Mouse (Mus musculus): ENCODE data around the gene Trim52.
"Not testable (repeated sequence)": the region's sequence is repeated elsewhere in the genome, so short reads cannot be mapped to it uniquely, and the experiment has no call there.

Gene Trim52

GRCm38 (mm10) chr14:106105980-106106379, at the start of gene Trim52:
TSS of gene Trim52 (plus strand) at chr14:106106198.
- peak in 1 of 2 experiments; percentile 12 for DNase-seq (ENCODE audit: low spot score in 2 of 2)

GRCm38 (mm10) chr14:106072608-106073007, 33.4 kb upstream of the Trim52 start:
- no peak for DNase-seq (ENCODE audit: low spot score in 2 of 2)

GRCm38 (mm10) chr14:106075181-106076064, 30.6 kb upstream of the Trim52 start:
- DNase-seq (ENCODE audit: low spot score in 2 of 2) = no peak

- no peak for DNase-seq (ENCODE audit: low spot score in 2 of 2)
These were observed 17.4 kb upstream of the Trim52 start for GRCm38 (mm10) chr14:106088480-106089037.

GRCm38 (mm10) chr14:106096816-106097215, 9.2 kb upstream of the Trim52 start:
- DNase-seq (ENCODE audit: low spot score in 2 of 2) = no peak

GRCm38 (mm10) chr14:106100858-106101257, 5.1 kb upstream of the Trim52 start:
- no peak for DNase-seq (ENCODE audit: low spot score in 2 of 2)

GRCm38 (mm10) chr14:106106425-106106824, 427 bp downstream of the Trim52 start:
- no peak for DNase-seq (ENCODE audit: low spot score in 2 of 2)

- no peak for DNase-seq (ENCODE audit: low spot score in 2 of 2)
These were observed 13.4 kb downstream of the Trim52 start for GRCm38 (mm10) chr14:106119371-106119770.

- no peak for DNase-seq (ENCODE audit: low spot score in 2 of 2)
These were observed 30.3 kb downstream of the Trim52 start for GRCm38 (mm10) chr14:106136272-106136671.

- no peak for DNase-seq (ENCODE audit: low spot score in 2 of 2)
These were observed 45.2 kb downstream of the Trim52 start for GRCm38 (mm10) chr14:106151188-106151587.

- DNase-seq (ENCODE audit: low spot score in 2 of 2) = no peak
These were observed 49.0 kb downstream of the Trim52 start for GRCm38 (mm10) chr14:106154879-106155576.

- no peak for DNase-seq (ENCODE audit: low spot score in 2 of 2)
These were observed 50.5 kb downstream of the Trim52 start for GRCm38 (mm10) chr14:106156533-106156932.

GRCm38 (mm10) chr14:106162331-106162730, 56.3 kb downstream of the Trim52 start:
- DNase-seq (ENCODE audit: low spot score in 2 of 2) = no peak

- DNase-seq (ENCODE audit: low spot score in 2 of 2) = no peak
These were observed 57.2 kb downstream of the Trim52 start for GRCm38 (mm10) chr14:106163196-106163595.

- not testable (repeated sequence) for DNase-seq (ENCODE audit: low spot score in 2 of 2)
These were observed 57.9 kb downstream of the Trim52 start for GRCm38 (mm10) chr14:106163933-106164332.

- no peak for DNase-seq (ENCODE audit: low spot score in 2 of 2)
These were observed 70.9 kb downstream of the Trim52 start for GRCm38 (mm10) chr14:106176879-106177278.

GRCm38 (mm10) chr14:106178245-106178644, 72.2 kb downstream of the Trim52 start:
- DNase-seq (ENCODE audit: low spot score in 2 of 2) = no peak

- no peak for DNase-seq (ENCODE audit: low spot score in 2 of 2)
These were observed 73.2 kb downstream of the Trim52 start for GRCm38 (mm10) chr14:106179102-106179727.

GRCm38 (mm10) chr14:106179728-106180125, 73.7 kb downstream of the Trim52 start:
- no peak for DNase-seq (ENCODE audit: low spot score in 2 of 2)

- no peak for DNase-seq (ENCODE audit: low spot score in 2 of 2)
These were observed 74.6 kb downstream of the Trim52 start for GRCm38 (mm10) chr14:106180616-106181015.

GRCm38 (mm10) chr14:106183985-106184384, 78.0 kb downstream of the Trim52 start:
- no peak for DNase-seq (ENCODE audit: low spot score in 2 of 2)
